Mouse (Mus musculus): ENCODE measurements around the gene Arhgef18. TPM values are rescaled to one million over a fixed set of nuclear protein-coding genes. Genes with fewer than 3 reads are reported as not detected.

Gene Arhgef18
- polyA plus RNA-seq, 1 experiment = 17.5 TPM

DNA sequence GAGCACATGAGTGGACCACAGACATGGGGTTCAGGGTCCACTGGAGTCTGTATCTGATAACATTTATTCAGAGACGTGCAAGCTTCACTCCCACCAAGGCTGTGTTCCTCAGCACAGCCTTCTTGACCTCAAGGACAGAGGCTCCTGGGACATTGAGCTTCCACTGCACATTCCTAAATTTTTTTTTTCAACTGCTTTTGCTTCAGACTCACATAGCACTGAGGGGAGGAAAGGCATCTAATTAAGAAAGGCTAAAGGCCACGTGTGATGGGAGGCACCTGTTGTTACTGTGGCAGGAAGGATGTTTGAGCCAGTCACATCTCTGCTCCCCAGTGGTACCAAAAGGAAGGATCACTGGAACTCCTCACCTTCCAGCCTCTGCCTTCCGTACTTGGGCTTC, 38.3 kb downstream of the Arhgef18 start:
- no peak for DNase-seq (ENCODE audit: low read depth, low spot score)
- WGBS = 82% methylated on average over 3 of the region's 3 CpGs

DNA sequence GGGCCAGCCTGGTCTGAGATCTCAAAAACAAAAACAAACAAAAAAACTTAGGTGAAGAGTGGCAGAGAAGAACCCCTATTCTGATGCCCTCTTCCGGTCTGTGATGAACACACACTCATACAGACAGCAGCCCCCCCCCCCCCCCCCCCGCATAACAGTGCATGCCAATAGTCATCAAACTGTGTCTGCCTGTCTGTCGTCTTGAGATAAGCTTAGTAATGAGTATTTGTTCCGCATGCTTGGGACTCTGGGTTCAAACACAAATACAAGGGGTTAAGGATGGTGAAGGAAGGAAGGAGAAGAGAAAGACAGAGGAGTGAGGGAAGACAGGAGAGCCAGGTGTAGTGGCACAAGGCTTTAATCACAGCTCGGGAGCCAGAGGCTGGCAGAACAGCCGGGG, 43.7 kb downstream of the Arhgef18 start:
- DNase-seq (ENCODE audit: low read depth, low spot score) = no peak
- WGBS = 88% methylated on average over 6 of the region's 6 CpGs

- 82% methylated on average over 12 of the region's 12 CpGs for WGBS
- no peak for DNase-seq (ENCODE audit: low read depth, low spot score)
Measured at GRCm38 (mm10) chr8:3439510-3439909, 46.7 kb downstream of the Arhgef18 start.

DNA sequence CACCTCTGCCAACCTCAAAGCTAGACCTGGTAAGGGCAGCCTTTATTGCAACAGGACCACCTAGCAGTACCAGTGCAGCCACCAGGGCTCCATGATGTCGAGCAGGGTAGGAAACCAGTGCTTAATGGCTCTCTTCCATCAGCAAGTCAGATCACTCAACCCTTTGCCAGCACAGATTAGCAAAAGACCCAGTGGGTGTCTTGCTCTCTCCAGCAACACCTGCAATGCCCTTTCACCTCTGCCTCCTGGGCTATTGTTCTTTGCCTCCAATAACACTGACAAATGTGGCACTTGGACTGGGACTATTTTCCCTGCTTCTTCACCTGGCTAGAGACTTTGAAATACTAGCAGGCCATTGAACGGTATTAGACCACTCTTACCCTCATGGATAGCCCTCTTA, 56.4 kb downstream of the Arhgef18 start:
- WGBS = 86% methylated on average over 2 of the region's 2 CpGs
- no peak for DNase-seq (ENCODE audit: low read depth, low spot score)

DNA sequence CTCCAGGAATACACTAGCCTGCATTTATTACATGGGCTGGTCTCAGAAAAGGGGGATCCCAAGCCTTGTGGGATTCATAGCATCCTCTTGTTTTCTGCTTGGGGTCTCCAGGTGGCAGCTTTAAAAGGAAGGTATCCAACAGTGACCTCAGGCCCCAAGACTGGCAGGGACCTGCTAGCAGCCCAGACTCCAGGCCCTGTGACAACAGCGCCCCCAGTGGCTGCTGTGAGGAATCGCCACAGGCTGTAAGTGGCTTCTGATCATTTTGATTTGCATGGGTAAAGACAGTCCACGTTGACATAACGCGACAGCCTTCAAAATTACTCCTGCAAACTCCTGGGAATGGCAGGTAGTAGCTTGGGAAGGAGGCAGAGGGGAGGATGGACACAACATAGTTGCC, 57.9 kb downstream of the Arhgef18 start:
- no peak for DNase-seq (ENCODE audit: low read depth, low spot score)
- 20% methylated on average over 5 of the region's 5 CpGs for WGBS

DNA sequence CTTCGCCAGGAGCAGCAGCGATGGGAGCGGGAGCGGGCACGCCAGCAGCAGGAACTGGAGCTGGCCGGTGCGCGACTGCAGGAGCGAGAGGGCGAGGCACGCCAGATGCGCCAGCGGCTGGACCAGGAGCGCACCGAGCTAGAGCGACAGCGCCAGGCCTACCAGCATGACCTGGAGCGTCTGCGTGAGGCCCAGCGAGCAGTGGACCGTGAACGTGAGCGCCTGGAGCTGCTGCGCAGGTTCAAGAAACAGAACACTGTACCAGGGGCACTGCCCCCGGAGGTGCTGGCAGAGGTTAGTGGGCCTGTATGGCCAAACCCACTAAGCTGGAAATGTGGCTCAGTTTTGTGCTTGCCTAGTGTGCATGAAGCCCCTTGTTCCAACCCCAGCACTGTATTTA, 59.2 kb downstream of the Arhgef18 start:
- 97% methylated on average over 25 of the region's 25 CpGs for WGBS
- DNase-seq (ENCODE audit: low read depth, low spot score) = no peak

DNA sequence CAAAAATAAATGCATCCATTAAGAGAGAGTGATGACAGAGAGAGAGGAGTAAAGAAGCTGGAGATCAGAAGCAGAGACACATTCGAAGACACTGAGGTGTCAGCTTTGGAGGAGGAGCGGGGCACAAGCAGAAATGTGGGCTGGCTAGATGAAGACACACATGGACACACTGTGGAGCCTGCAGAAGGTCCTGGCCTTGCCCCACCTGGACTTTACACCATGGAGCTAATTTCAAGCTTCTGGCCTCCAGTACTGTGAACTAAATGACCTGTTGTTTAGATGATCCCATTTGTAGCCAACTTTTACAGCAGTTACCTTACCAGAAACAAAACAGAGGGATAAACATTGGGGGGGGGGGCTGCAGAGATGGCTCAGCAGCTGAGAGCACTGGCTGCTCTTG, 70.4 kb downstream of the Arhgef18 start:
- no peak for DNase-seq (ENCODE audit: low read depth, low spot score)
- 91% methylated on average over 2 of the region's 2 CpGs for WGBS

DNA sequence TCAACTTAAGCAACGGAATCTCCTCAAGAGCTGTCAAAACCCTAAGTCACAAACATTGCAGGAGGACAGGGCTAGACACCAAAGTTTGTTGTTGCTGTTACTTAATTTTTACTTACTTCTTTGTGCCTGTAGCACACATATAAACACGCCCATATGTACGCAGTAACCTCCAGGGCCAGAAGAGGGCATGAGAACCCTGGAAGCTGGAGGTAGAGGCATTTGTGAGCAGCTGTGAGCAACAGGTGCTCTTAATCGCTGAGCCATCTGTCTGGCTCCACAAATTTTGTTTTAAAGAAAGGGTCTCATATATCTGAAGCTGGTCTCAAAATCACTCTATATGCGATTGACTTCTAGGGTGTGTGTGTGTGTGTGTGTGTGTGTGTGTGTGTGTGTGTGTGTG, 71.5 kb downstream of the Arhgef18 start:
- WGBS = 49% methylated on average over 5 of the region's 5 CpGs
- DNase-seq (ENCODE audit: low read depth, low spot score) = no peak

- 3% methylated on average over 32 of the region's 32 CpGs for WGBS
- peak; percentile 98 for DNase-seq (ENCODE audit: low read depth, low spot score)
Measured at GRCm38 (mm10) chr8:3467006-3467885, 74.4 kb downstream of the Arhgef18 start, which contains the start of gene Pex11g. Pex11g (minus strand) TSS chr8:3467680.

- 51% methylated on average over 9 of the region's 9 CpGs for WGBS
- no peak for DNase-seq (ENCODE audit: low read depth, low spot score)
Measured at GRCm38 (mm10) chr8:3467886-3468545, 75.2 kb downstream of the Arhgef18 start.

DNA sequence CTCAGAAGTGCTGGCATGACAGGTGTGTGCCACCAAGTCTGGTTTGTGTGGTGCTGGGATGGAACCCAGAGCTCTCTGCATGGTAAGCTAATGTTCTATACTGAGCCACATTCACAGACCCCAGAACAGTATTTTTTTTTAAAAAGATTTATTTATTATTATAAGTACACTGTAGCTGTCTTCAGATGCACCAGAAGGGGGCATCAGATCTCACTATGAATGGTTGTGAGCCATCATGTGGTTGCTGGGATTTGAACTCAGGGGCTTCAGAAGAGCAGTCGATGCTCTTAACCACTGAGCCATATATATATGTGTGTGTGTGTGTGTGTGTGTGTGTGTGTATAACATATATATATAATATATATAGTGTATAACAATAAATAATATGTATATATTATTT, 76.0 kb downstream of the Arhgef18 start:
- 85% methylated on average over 1 of the region's 1 CpGs for WGBS
- DNase-seq (ENCODE audit: low read depth, low spot score) = no peak

- DNase-seq (ENCODE audit: low read depth, low spot score) = no peak
Measured at GRCm38 (mm10) chr8:3470562-3470961, 77.8 kb downstream of the Arhgef18 start, which contains the start of gene Tex45. Tex45 (plus strand) TSS chr8:3470862.

DNA sequence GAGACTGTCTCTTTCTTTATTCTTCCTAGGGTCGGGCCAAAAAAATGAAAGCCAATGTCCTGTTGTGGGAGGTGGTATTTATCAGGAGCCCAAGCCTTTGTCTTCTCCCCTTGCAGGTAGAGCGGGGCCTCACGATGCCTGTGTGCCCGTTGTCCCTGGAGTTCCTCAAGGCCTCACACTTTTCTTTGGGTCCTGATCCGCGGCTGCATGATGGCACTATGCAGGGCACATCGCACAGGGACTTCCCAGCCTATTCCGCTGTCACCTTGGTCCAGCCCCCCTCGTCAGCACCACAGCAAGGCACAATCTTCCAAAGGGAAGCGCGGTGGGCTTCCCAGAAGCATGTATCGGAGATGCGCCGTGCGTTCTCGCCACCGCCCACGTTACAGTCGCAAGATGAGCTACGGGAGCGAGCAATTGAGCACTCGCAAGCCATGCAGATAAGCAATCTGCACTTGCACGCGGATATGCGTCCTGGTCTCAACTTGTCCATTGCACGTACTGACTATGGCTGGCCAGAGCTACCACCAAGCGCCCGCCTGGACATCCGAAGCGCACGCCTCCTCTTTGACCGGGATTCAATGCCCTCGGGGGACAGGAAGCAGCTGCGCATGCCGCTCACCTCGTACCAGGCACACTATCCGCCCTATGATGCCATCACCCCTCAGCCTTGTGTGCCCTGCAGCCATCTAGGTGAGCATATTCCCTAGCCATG, 83.1 kb downstream of the Arhgef18 start:
- DNase-seq (ENCODE audit: low read depth, low spot score) = no peak
- WGBS = 43% methylated on average over 37 of the region's 37 CpGs

- WGBS = 48% methylated on average over 4 of the region's 4 CpGs
- DNase-seq (ENCODE audit: low read depth, low spot score) = no peak
Measured at GRCm38 (mm10) chr8:3480221-3480785, 87.5 kb downstream of the Arhgef18 start.

- WGBS = 33% methylated on average over 5 of the region's 5 CpGs
- DNase-seq (ENCODE audit: low read depth, low spot score) = no peak
Measured at GRCm38 (mm10) chr8:3481605-3482004, 88.8 kb downstream of the Arhgef18 start.

DNA sequence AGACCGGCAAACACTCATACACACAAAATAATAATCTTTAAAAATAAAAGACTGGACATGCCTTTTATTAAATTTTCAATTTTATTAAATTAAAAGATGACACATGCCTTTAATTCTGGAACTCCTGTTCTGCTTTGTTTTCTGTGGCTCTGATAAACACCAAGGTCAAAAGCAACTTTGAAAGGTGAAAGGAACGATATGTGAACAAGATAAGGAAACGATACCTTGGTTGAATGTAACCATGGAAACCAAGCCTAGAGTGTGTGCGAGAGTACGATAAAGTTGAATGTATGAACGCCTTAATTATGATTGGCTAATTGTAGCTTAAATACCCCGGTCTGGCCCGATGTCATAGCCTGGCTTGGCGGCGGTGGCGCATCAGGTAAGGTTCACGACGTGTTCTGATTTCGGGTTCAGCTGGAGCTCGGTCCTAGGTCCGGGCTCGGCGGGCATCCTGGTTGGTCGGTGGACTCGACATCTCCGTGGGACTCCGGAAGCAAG, 89.5 kb downstream of the Arhgef18 start:
- WGBS = 86% methylated on average over 22 of the region's 22 CpGs
- DNase-seq (ENCODE audit: low read depth, low spot score) = no peak

GRCm38 (mm10) chr8:3483546-3483945, 90.7 kb downstream of the Arhgef18 start:
- no peak for DNase-seq (ENCODE audit: low read depth, low spot score)
- WGBS = 76% methylated on average over 7 of the region's 7 CpGs

- DNase-seq (ENCODE audit: low read depth, low spot score) = no peak
- WGBS = 23% methylated on average over 5 of the region's 5 CpGs
Measured at GRCm38 (mm10) chr8:3485192-3485591, 92.4 kb downstream of the Arhgef18 start.

DNA sequence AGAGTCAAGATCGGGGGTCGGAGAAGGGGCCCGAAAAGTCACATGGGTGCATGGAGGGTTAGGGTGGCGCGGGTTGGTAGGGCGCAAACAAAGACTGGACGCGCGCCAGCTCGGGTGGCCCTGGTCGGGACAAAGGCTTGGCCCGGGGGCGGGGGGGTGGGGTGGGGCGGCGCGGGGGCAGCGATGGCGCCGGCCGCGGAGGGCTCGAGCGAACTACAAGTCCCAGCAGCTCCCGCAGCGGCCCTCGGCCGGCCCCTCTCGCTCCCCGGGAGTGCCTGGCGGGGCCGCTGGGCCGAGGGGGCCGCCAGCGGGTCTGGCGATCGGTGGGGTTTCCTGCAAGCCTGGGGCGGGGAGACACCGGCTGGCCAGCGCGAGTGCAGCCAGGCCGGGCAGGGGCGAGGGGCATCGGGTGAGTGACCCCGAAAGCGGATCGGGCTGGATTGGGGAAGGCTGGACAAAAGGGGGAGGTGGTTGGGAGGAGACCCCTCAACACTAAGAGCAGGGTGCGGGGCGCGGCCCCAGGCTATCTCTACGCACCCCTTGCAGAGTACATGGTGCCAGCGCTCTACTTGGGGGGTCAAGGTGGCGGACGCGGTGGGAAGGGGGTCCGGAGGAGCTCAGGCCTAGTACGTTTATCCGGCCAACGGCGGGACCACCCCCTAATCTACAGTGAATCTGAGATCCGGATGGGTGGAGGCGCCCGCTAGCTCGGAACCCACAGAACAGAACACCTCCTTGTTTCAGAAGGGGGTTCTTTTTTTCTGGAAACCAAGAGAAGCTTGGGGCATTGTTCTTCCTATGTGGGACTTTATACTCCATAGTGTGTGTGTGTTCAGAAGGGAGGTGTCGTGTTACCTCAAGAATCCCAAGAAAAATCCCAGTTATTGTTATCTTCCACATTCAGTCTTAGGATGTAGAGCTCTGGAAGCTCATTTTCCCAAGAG, 100.4 kb downstream of the Arhgef18 start, which contains the start of gene Zfp358:
TSS of gene Zfp358 (plus strand) at position 238 of the 944 bp plus-strand sequence.
- DNase-seq (ENCODE audit: low read depth, low spot score) = no peak
- 1% methylated on average over 63 of the region's 64 CpGs for WGBS

Measured in large intestine, adult 2 months (tissue).